Mouse (Mus musculus): ENCODE data around the gene Acot10.
"Not testable (repeated sequence)": the region's sequence is repeated elsewhere in the genome, so short reads cannot be mapped to it uniquely, and the experiment has no call there.

Acot10 gene

GRCm38 (mm10) chr15:20666650-20667049 lies at the start of gene Acot10:
Gene Acot10 (minus strand): TSS chr15:20666750.
- DNase-seq (ENCODE audit: extremely low spot score, low read depth, low spot score): no peak

DNA sequence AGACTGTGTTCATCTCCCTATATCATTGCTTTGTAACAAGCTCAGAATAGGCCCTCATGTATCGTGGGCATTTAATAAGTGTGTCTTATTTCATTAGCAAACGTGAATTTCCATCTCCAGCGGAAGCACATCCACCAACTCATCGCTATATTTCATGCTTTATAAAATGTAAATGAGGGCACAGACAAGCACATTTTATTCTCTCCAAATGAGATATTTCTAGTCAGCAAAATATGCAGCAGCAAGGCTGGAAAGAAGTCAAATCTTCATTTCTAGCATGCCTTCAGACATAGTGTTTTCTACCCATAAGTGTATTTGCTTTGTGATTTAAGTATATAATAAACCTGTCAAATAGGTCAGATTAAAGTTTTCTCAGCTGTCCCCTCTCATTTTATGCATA lies 45.3 kb upstream of the Acot10 start:
- no peak for DNase-seq (ENCODE audit: extremely low spot score, low read depth, low spot score)

GRCm38 (mm10) chr15:20696229-20696628 lies 29.7 kb upstream of the Acot10 start:
- DNase-seq (ENCODE audit: extremely low spot score, low read depth, low spot score): no peak

GRCm38 (mm10) chr15:20684200-20684599 lies 17.6 kb upstream of the Acot10 start:
- no peak for DNase-seq (ENCODE audit: extremely low spot score, low read depth, low spot score)

- DNase-seq (ENCODE audit: extremely low spot score, low read depth, low spot score): no peak
These were observed 16.2 kb upstream of the Acot10 start for GRCm38 (mm10) chr15:20682719-20683118.

- not testable (repeated sequence) for DNase-seq (ENCODE audit: extremely low spot score, low read depth, low spot score)
These were observed 3.0 kb upstream of the Acot10 start for GRCm38 (mm10) chr15:20669507-20669906.

DNA sequence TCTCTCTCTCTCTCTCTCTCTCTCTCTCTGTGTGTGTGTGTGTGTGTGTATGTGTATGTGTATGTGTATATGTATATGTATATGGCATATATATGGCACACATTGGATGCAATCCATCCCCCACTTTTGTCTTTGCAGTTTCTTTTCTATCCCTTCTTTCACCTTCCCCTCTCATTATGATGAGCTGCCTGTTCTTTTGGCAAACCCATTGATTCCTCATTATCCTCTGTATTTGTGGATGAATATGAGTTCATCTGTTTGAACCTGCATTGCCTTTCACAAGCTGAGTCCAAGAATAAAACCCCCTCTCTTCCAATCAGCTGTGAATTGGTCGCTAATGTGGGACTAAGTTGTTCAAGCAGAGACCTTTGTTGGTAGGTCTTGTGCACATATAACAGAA lies 1.4 kb upstream of the Acot10 start:
- DNase-seq (ENCODE audit: extremely low spot score, low read depth, low spot score): no peak

GRCm38 (mm10) chr15:20667350-20667749 lies 800 bp upstream of the Acot10 start:
- DNase-seq (ENCODE audit: extremely low spot score, low read depth, low spot score): no peak

GRCm38 (mm10) chr15:20660221-20660620 lies 6.3 kb downstream of the Acot10 start:
- no peak for DNase-seq (ENCODE audit: extremely low spot score, low read depth, low spot score)

DNA sequence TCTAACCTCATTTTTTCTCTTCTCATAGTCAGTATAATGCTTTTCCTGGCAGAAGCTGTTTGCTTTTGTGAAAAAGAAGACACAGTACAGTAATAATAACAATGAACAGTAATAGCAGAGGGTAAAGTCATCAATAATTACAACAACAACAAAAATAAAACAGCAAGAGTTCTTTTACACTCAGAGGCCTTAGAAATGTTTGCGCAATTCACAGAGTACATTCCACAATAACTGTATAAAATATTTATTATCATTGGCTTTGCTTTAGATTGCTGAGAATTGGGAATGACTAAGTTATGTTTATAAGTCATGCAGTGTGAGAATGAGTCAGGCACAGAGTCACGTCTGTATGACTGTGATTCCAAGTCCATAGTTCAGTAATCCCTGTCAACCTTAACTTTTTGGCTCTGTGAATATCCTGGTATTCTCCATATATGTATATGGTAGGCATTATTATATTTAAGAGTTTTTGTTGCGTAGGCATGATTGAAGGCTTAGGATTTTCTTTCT lies 23.6 kb downstream of the Acot10 start:
- no peak for DNase-seq (ENCODE audit: extremely low spot score, low read depth, low spot score)

GRCm38 (mm10) chr15:20639155-20639554 lies 27.4 kb downstream of the Acot10 start:
- no peak for DNase-seq (ENCODE audit: extremely low spot score, low read depth, low spot score)

- DNase-seq (ENCODE audit: extremely low spot score, low read depth, low spot score): no peak
These were observed 32.0 kb downstream of the Acot10 start for GRCm38 (mm10) chr15:20634593-20634992.
